Mouse (Mus musculus) thymus, adult 2 months (tissue): ENCODE measurements around the gene Ubl4b.

Experiments used
- CTCF ChIP-seq: fragments of 200-500 bp; IDR thresholded peaks from 2 replicates; pipeline ENCODE4 v1.5.1; 2012; ENCODE audit warnings: mild to moderate bottlenecking, control low read depth, low read length, moderate library complexity, borderline replicate concordance; ENCODE audit not compliant: control insufficient read depth, poor library complexity, insufficient read depth; ENCODE audit errors: extremely low read depth
- POLR2A ChIP-seq: fragments of 200-500 bp; IDR thresholded peaks from 2 replicates; pipeline ENCODE4 v1.6.1; 2012; ENCODE audit warnings: mild to moderate bottlenecking, low read length, control low read depth, moderate library complexity; ENCODE audit not compliant: control insufficient read depth, poor library complexity, insufficient read depth; ENCODE audit errors: extremely low read depth

DNA sequence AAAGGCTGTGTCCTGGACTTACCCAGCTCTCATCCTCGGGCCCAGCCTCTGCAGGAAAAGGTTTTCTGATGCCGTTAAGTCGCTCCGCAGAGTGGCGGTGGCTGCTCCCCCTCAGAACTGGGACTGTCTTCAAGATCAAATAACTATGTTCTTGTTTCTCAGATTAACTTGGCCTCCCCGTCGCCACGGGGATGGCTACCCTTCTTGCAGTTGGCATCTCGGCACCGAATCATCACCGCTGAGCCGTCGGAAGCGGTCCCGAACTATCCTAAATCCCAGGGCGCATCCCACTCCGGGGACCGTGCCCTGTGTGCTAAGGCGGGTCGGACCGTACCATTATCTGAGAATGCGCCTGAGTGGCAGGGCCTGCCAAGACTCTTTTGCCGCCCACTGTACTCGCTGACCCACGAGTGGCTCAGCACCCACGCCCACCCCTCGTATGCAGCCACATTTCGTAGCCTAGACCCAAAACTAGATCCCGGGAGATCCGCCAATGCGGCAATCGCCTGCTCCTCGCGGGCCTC, 41.1 kb upstream of the Ubl4b start:
- TF ChIP-seq POLR2A (no peak), CTCF (no peak)
